Mouse (Mus musculus): ENCODE data around the gene Sh3d19. TPM values are rescaled to one million over a fixed set of nuclear protein-coding genes. Genes with fewer than 3 reads are reported as not detected.
A peak's percentile ranks its signal among the peaks of the same experiment; 100 is the strongest.
"Not testable (repeated sequence)": the region's sequence is repeated elsewhere in the genome, so short reads cannot be mapped to it uniquely, and the experiment has no call there.

The Sh3d19 gene
- polyA plus RNA-seq, 1 experiment from 2014 or later = 12.1 TPM

- Histone ChIP-seq H3K4me3 (ENCODE audit: low read depth, low read length) (no peak overlapping the region), H3K9me3 (ENCODE audit: control insufficient read depth, low read length) (no peaks in the 10 kb centered on the region), H3K4me1 (replicated peaks; ENCODE audit: control insufficient read depth, insufficient read depth, low read length) (no peaks in the 10 kb centered on the region; the same call in none of the 2 replicates), H3K4me2 (replicated peaks; ENCODE audit: low read depth, low read length) (no peak overlapping the region), H3K36me3 (ENCODE audit: control insufficient read depth, insufficient read depth, low read length) (no peaks in the 10 kb centered on the region), H3K27ac (ENCODE audit: low read depth, low read length) (no peak overlapping the region), H3K27me3 (ENCODE audit: control insufficient read depth, insufficient read depth, low read length) (no peaks in the 10 kb centered on the region), H3K9ac (ENCODE audit: low read depth, low read length) (no peak overlapping the region)
- DNase-seq (ENCODE audit: low spot score) (no peak), ATAC-seq (ENCODE audit: low FRiP score) (no peak)
- 89% methylated on average over 8 of the region's 8 CpGs for WGBS
Measured at GRCm38 (mm10) chr3:85969040-85969439, 1.9 kb upstream of the Sh3d19 start.

DNA sequence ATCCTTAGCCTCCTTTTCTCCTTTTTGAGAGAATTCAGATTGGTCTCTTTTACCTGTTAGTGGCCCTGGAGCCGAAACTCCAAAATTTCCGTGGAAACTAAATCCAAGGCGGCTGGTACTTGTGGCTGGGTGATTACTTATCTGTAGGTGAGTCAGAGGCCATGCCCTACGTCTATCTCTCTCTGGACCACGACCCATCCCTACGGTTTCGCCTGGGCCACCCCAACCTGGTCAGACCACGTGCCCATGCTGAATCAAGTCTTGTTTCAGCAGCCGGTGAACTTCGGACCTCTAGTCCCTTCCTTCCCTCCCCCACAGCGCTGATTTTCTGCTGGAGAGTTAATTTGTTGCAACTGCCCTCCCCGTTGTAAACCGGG, 678 bp downstream of the Sh3d19 start:
- Histone ChIP-seq H3K4me2 (replicated peaks; ENCODE audit: low read depth, low read length) (peak overlapping the region; percentile 94), H3K4me3 (ENCODE audit: low read depth, low read length) (peak overlapping the region; percentile 74), H3K9me3 (ENCODE audit: control insufficient read depth, low read length) (no peaks in the 10 kb centered on the region), H3K36me3 (ENCODE audit: control insufficient read depth, insufficient read depth, low read length) (no peaks in the 10 kb centered on the region), H3K27ac (ENCODE audit: low read depth, low read length) (no peak overlapping the region), H3K9ac (ENCODE audit: low read depth, low read length) (peak overlapping the region; percentile 81), H3K27me3 (ENCODE audit: control insufficient read depth, insufficient read depth, low read length) (no peaks in the 10 kb centered on the region), H3K4me1 (replicated peaks; ENCODE audit: control insufficient read depth, insufficient read depth, low read length) (no peaks in the 10 kb centered on the region; the same call in none of the 2 replicates)
- ATAC-seq (ENCODE audit: low FRiP score) (no peak), DNase-seq (ENCODE audit: low spot score) (peak; percentile 39)
- WGBS = 1% methylated on average over 13 of the region's 13 CpGs

GRCm38 (mm10) chr3:85973376-85974140, 2.6 kb downstream of the Sh3d19 start:
- H3K9ac ChIP-seq (ENCODE audit: low read depth, low read length) = no peak overlapping the region
- H3K27me3 ChIP-seq (ENCODE audit: control insufficient read depth, insufficient read depth, low read length) = no peaks in the 10 kb centered on the region
- no peaks in the 10 kb centered on the region for H3K9me3 ChIP-seq (ENCODE audit: control insufficient read depth, low read length)
- DNase-seq (ENCODE audit: low spot score) (no peak), ATAC-seq (ENCODE audit: low FRiP score) (no peak)
- no peak overlapping the region for H3K4me2 ChIP-seq (replicated peaks; ENCODE audit: low read depth, low read length)
- no peaks in the 10 kb centered on the region; the same call in none of the 2 replicates for H3K4me1 ChIP-seq (replicated peaks; ENCODE audit: control insufficient read depth, insufficient read depth, low read length)
- no peak overlapping the region for H3K4me3 ChIP-seq (ENCODE audit: low read depth, low read length)
- WGBS = 88% methylated on average over 10 of the region's 10 CpGs
- H3K36me3 ChIP-seq (ENCODE audit: control insufficient read depth, insufficient read depth, low read length) = no peaks in the 10 kb centered on the region
- H3K27ac ChIP-seq (ENCODE audit: low read depth, low read length) = no peak overlapping the region

DNA sequence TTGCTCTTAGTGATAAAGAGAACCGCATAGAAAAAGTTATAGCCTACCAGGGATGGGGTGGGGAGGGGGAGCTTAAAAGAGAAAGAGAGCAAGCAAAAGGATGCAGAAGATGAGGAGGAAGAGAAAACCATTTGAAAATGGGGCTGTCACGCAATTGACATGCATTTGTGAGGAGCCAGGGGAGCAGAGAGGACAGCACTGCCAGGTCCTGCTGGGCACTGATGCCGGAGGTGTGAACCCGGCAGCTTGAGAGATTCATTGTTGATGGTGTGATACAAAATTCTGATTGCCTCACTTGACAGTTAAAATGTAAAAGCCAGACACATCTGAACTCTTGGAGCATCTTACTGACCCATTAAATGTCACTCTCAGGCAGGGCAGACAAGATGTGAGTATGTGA, 3.5 kb downstream of the Sh3d19 start:
- Histone ChIP-seq H3K4me3 (ENCODE audit: low read depth, low read length) (no peak overlapping the region), H3K9me3 (ENCODE audit: control insufficient read depth, low read length) (no peaks in the 10 kb centered on the region), H3K4me1 (replicated peaks; ENCODE audit: control insufficient read depth, insufficient read depth, low read length) (no peaks in the 10 kb centered on the region; the same call in none of the 2 replicates), H3K27me3 (ENCODE audit: control insufficient read depth, insufficient read depth, low read length) (no peaks in the 10 kb centered on the region), H3K27ac (ENCODE audit: low read depth, low read length) (no peak overlapping the region), H3K4me2 (replicated peaks; ENCODE audit: low read depth, low read length) (no peak overlapping the region), H3K36me3 (ENCODE audit: control insufficient read depth, insufficient read depth, low read length) (no peaks in the 10 kb centered on the region), H3K9ac (ENCODE audit: low read depth, low read length) (no peak overlapping the region)
- ATAC-seq (ENCODE audit: low FRiP score) = no peak
- no peak for DNase-seq (ENCODE audit: low spot score)
- 71% methylated on average over 4 of the region's 4 CpGs for WGBS

GRCm38 (mm10) chr3:85980036-85980435, 9.1 kb downstream of the Sh3d19 start:
- 98% methylated on average over 4 of the region's 4 CpGs for WGBS

GRCm38 (mm10) chr3:85981761-85982160, 10.9 kb downstream of the Sh3d19 start:
- not testable (repeated sequence) for H3K27me3 ChIP-seq (ENCODE audit: control insufficient read depth, insufficient read depth, low read length); ATAC-seq (ENCODE audit: low FRiP score); H3K36me3 ChIP-seq (ENCODE audit: control insufficient read depth, insufficient read depth, low read length); H3K4me3 ChIP-seq (ENCODE audit: low read depth, low read length); H3K27ac ChIP-seq (ENCODE audit: low read depth, low read length); H3K4me1 ChIP-seq (replicated peaks; ENCODE audit: control insufficient read depth, insufficient read depth, low read length); H3K4me2 ChIP-seq (replicated peaks; ENCODE audit: low read depth, low read length); H3K9ac ChIP-seq (ENCODE audit: low read depth, low read length); DNase-seq (ENCODE audit: low spot score); H3K9me3 ChIP-seq (ENCODE audit: control insufficient read depth, low read length)
- 90% methylated on average over 3 of the region's 3 CpGs for WGBS

More at GRCm38 (mm10) chr3:85980036-85980435, 9.1 kb downstream of the Sh3d19 start:
- Histone ChIP-seq H3K4me3 (ENCODE audit: low read depth, low read length) (no peak overlapping the region), H3K36me3 (ENCODE audit: control insufficient read depth, insufficient read depth, low read length) (no peaks in the 10 kb centered on the region), H3K4me2 (replicated peaks; ENCODE audit: low read depth, low read length) (no peak overlapping the region), H3K27me3 (ENCODE audit: control insufficient read depth, insufficient read depth, low read length) (no peaks in the 10 kb centered on the region), H3K4me1 (replicated peaks; ENCODE audit: control insufficient read depth, insufficient read depth, low read length) (no peaks in the 10 kb centered on the region), H3K27ac (ENCODE audit: low read depth, low read length) (no peak overlapping the region), H3K9ac (ENCODE audit: low read depth, low read length) (no peak overlapping the region), H3K9me3 (ENCODE audit: control insufficient read depth, low read length) (no peaks in the 10 kb centered on the region)
- ATAC-seq (ENCODE audit: low FRiP score) (no peak), DNase-seq (ENCODE audit: low spot score) (no peak)

- Histone ChIP-seq H3K27ac (ENCODE audit: low read depth, low read length) (no peak overlapping the region), H3K4me3 (ENCODE audit: low read depth, low read length) (no peak overlapping the region), H3K4me1 (replicated peaks; ENCODE audit: control insufficient read depth, insufficient read depth, low read length) (no peaks in the 10 kb centered on the region), H3K4me2 (replicated peaks; ENCODE audit: low read depth, low read length) (no peak overlapping the region), H3K9me3 (ENCODE audit: control insufficient read depth, low read length) (no peaks in the 10 kb centered on the region), H3K36me3 (ENCODE audit: control insufficient read depth, insufficient read depth, low read length) (no peaks in the 10 kb centered on the region), H3K9ac (ENCODE audit: low read depth, low read length) (no peak overlapping the region), H3K27me3 (ENCODE audit: control insufficient read depth, insufficient read depth, low read length) (no peaks in the 10 kb centered on the region)
- ATAC-seq (ENCODE audit: low FRiP score) (no peak), DNase-seq (ENCODE audit: low spot score) (no peak)
- 89% methylated on average over 6 of the region's 6 CpGs for WGBS
Measured at GRCm38 (mm10) chr3:85984537-85984936, 13.6 kb downstream of the Sh3d19 start.

GRCm38 (mm10) chr3:85987225-85987624, 16.3 kb downstream of the Sh3d19 start:
- Histone ChIP-seq H3K9me3 (ENCODE audit: control insufficient read depth, low read length) (no peaks in the 10 kb centered on the region), H3K36me3 (ENCODE audit: control insufficient read depth, insufficient read depth, low read length) (no peaks in the 10 kb centered on the region), H3K27me3 (ENCODE audit: control insufficient read depth, insufficient read depth, low read length) (no peaks in the 10 kb centered on the region), H3K27ac (ENCODE audit: low read depth, low read length) (no peak overlapping the region), H3K4me2 (replicated peaks; ENCODE audit: low read depth, low read length) (no peak overlapping the region), H3K4me1 (replicated peaks; ENCODE audit: control insufficient read depth, insufficient read depth, low read length) (no peaks in the 10 kb centered on the region), H3K9ac (ENCODE audit: low read depth, low read length) (no peak overlapping the region), H3K4me3 (ENCODE audit: low read depth, low read length) (no peak overlapping the region)
- DNase-seq (ENCODE audit: low spot score) (no peak), ATAC-seq (ENCODE audit: low FRiP score) (no peak)
- 88% methylated on average over 2 of the region's 2 CpGs for WGBS

DNA sequence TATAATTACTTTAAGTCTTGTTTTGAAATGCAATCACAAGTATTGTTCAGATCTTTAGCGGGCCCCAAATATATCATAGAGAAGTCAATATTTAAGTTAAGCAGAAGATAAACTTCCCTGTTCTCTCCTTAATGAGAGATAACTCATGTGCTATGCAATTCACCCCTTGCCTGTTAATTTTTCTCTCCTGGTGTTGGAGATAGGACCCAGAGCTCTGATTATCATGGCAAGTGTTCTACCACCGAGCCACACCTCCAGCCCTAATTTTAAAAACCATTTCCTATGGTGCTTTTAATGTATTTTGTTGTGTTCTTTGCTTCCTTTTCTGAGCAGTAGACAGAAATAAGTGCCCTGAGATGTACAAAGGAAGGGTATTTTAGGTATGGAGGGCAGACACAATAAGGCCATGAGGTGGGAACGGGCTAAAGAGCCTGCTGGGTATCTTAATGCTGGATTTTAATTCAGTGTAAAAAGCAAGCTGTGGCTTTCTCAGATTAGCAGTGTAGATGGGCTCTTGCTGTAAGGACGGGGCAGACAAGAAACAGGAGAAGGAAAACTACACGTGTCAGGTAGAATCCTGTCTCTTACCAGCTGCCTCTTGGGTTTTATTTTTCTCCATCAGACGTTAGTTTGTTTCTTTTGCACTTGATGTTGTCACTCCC, 20.4 kb downstream of the Sh3d19 start:
- ATAC-seq (ENCODE audit: low FRiP score) (no peak), DNase-seq (ENCODE audit: low spot score) (no peak)
- no peak overlapping the region for H3K27ac ChIP-seq (ENCODE audit: low read depth, low read length)
- H3K9ac ChIP-seq (ENCODE audit: low read depth, low read length) = no peak overlapping the region
- no peak overlapping the region for H3K4me3 ChIP-seq (ENCODE audit: low read depth, low read length)
- no peaks in the 10 kb centered on the region for H3K36me3 ChIP-seq (ENCODE audit: control insufficient read depth, insufficient read depth, low read length)
- H3K4me1 ChIP-seq (replicated peaks; ENCODE audit: control insufficient read depth, insufficient read depth, low read length) = no peaks in the 10 kb centered on the region
- no peak overlapping the region for H3K4me2 ChIP-seq (replicated peaks; ENCODE audit: low read depth, low read length)
- whole genome bisulfite sequencing = 82% methylated on average over 6 of the region's 6 CpGs
- no peaks in the 10 kb centered on the region for H3K9me3 ChIP-seq (ENCODE audit: control insufficient read depth, low read length)
- no peaks in the 10 kb centered on the region for H3K27me3 ChIP-seq (ENCODE audit: control insufficient read depth, insufficient read depth, low read length)
